Mouse (Mus musculus) c-Kit-positive CD71-positive TER-119-positive erythroid progenitor cells, embryonic 14.5 days (primary cell): ENCODE data around the gene Clec4b2.
"Not testable (repeated sequence)": the region's sequence is repeated elsewhere in the genome, so short reads cannot be mapped to it uniquely, and the experiment has no call there.

ENCODE experiments used
- DNase-seq: peaks from one replicate; pipeline ENCODE4 v3.0.0-alpha.2; 2013; ENCODE audit warnings: low spot score

Clec4b2 gene

DNA sequence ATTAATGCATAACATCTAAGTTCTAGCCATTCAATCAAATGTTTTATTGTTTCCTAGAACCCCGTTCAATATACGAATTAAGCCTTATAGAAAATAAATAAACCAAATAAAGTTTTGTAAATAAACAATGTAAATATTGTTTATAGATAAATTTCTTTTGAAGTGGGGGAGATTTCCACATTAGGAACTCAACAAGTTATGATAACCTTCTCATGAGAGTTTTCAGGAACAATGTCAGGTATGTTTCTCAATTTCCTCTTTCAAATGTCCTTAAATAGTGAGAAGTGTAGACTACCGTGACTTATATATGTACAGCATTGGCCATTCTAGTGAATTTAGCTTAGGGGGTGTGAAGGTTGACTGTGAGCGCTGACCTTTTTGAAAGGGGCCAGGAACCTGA, at the start of gene Clec4b2:
Gene Clec4b2, plus strand, starts transcription at position 301 of the 400 bp plus-strand sequence.
- DNase-seq, result no peak

DNA sequence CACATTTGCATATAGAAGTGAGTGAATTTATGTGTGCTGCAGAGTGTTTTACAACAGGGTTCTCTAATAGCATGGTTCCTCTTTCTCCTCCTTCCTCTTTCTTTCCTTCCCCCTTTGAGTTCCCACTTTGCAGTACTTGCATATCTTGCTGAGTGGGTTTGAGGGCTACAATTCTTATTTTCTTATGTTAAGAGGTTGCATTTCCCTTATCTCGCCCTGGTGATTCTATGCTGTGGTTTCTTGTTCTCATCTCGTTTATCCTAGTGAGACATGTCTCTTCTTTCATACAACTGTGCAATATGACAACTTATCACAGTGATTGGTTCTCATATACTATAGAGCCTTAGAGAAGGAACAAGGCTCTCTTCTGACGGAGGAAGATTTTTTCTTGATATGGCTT, 49.5 kb upstream of the Clec4b2 start:
- DNase-seq, result no peak

DNA sequence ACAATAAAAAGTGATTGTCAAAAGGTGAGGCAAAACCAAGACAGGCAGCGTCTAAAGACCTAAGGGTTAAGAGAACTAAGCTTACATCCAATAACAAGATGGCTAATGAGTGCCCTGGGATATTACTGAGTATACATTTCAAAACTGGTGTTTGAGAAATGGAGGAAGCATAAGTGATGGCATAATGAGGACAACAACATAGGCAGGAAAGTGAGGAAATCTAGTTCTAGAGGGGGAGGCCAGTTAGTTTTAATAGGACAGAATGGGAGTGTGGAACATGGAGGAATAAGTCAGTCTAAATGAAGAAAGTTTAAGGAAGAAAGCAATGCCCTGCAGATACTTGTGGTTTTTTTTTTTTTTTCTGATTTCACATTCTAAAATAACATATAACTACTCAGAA, 45.5 kb upstream of the Clec4b2 start:
- no peak for DNase-seq

- DNase-seq, result not testable (repeated sequence)
Observed at GRCm38 (mm10) chr6:123137766-123138526, 34.7 kb upstream of the Clec4b2 start.

DNA sequence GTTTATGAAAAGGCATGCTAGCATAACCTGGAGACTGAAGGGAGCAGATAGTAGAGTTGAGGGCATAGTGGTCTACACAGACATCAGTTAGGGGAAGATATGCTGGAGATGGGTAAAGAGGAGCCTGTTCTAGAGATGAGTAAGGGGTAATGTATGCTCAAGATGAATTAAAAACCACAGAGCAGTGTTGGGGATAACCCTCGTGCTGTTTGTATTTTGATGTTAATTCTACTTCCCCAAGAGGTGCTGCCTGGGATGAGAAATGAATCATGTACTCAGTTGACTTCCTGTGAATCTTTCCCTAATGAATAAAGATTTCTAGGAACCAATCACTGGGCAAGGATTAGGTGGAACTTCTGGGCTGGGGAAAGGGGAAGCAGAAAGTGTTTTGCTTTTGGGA, 2.6 kb upstream of the Clec4b2 start:
- no peak for DNase-seq

- DNase-seq, result no peak
Observed at GRCm38 (mm10) chr6:123171040-123171439, 1.7 kb upstream of the Clec4b2 start.

- DNase-seq, result no peak
Observed at GRCm38 (mm10) chr6:123175549-123175948, 2.9 kb downstream of the Clec4b2 start.

- DNase-seq, result not testable (repeated sequence)
Observed at GRCm38 (mm10) chr6:123184862-123185261, 12.2 kb downstream of the Clec4b2 start.

GRCm38 (mm10) chr6:123207187-123208076, 34.7 kb downstream of the Clec4b2 start:
- peak; percentile 69 for DNase-seq

GRCm38 (mm10) chr6:123208077-123208439, 35.4 kb downstream of the Clec4b2 start:
- not testable (repeated sequence) for DNase-seq

DNA sequence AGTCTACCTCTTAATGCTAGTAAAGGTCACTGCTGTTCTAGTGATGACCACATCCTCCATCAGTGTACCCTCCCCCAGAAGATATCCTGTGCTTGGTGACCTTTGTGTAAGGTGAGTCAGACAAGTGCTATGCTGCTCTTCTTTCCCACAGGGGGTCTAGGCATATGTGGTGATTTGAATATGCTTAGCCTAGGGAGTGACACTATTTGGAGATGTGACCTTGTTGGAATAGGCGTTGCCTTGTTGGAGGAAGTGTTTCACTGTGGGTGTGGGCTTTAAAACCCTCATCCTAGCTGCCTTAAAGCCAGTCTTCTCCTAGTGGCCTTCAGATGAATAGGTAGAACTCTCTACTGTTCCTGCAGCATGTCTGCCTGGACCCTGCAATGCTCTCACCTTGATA, 39.0 kb downstream of the Clec4b2 start:
- DNase-seq, result no peak

GRCm38 (mm10) chr6:123227519-123228166, 55.0 kb downstream of the Clec4b2 start:
- DNase-seq, result no peak

- DNase-seq, result no peak
Observed at GRCm38 (mm10) chr6:123229644-123230043, 57.0 kb downstream of the Clec4b2 start, which contains the start of gene Clec4n. Clec4n (plus strand) TSS chr6:123229843.

GRCm38 (mm10) chr6:123231149-123231548, 58.5 kb downstream of the Clec4b2 start:
- no peak for DNase-seq

DNA sequence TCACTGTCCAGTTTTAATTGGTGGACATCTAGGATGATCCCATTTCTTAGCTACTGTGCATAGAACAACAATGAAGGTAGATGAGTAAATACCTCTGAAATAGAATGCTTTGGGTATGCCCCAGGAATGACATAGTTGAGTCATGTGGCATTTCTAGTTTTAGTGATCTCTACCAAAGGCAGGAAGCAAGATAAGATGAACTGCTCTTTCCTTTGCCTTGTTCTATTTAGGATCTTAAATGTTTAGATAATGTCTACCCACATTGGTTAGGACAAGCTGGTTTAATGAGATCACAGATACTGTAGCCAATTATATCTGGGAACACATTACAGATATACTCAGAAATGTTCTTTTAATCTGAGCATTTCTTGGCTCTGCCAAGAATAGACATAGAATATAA, 64.9 kb downstream of the Clec4b2 start:
- no peak for DNase-seq

DNA sequence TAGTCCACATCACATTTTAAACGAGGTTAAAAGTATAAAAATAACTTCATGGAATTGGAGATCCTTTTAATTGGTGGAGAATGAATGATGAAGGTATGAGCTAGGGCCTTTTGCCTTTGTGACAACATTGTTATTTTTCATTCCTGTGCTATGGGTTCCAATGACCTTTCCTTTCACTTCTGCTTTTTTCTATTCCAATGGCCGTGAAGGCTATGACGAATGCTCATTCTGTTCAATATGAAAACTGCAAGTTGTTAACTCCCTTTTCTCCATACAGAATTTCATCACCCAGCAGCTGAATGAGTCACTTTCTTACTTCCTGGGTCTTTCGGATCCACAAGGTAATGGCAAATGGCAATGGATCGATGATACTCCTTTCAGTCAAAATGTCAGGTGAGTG, 71.5 kb downstream of the Clec4b2 start:
- DNase-seq, result no peak

DNA sequence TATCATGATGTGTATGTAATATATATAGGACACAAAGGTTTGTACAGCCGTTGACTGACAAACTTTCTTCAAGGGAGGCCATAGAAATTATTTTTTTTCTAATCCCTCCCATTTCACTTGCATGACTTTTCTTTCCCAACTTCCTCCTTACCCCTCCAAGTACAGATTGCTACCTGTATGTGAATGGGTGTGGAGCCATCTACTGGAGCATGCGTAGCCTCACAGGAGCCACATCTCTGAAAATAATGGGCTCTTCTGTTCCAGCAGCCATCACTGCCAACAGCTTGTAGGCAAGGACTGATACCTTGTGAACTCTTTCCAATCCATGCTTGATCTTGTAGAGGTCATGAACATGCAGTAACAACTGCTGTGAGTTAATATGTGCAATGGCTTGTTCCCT, 76.2 kb downstream of the Clec4b2 start:
- DNase-seq, result not testable (repeated sequence)

GRCm38 (mm10) chr6:123252735-123253134, 80.0 kb downstream of the Clec4b2 start:
- no peak for DNase-seq
